Mouse (Mus musculus) lung, embryonic 14.5 days (tissue): ENCODE data around the gene Nudt1. TPM values are rescaled to one million over a fixed set of nuclear protein-coding genes. Genes with fewer than 3 reads are reported as not detected.

Experiments
- ATAC-seq: fragments of 200-750 bp; cut with Nextera tagmentation; 2 replicates; pipeline ENCODE4 v1.8.0; 2017; ENCODE audit warnings: mild to moderate bottlenecking, moderate TSS enrichment, moderate library complexity; ENCODE audit not compliant: insufficient read depth
- DNase-seq: peaks from one replicate; pipeline ENCODE4 v3.0.0-alpha.2; 2015
- H3K27ac ChIP-seq: fragments of 300-500 bp; sonication (generic); 2 replicates; pipeline ENCODE4 v1.5.1; 2014; ENCODE audit warnings: low read depth, mild to moderate bottlenecking, moderate library complexity
- H3K27me3 ChIP-seq: fragments of 300-500 bp; sonication (generic); 2 replicates; pipeline ENCODE4 v1.6.1; 2014; ENCODE audit warnings: low read length, control low read depth; ENCODE audit not compliant: insufficient read depth
- H3K36me3 ChIP-seq: fragments of 300-500 bp; sonication (generic); 2 replicates; pipeline ENCODE4 v1.6.1; 2014; ENCODE audit warnings: control low read depth; ENCODE audit not compliant: insufficient read depth
- H3K4me1 ChIP-seq: fragments of 300-500 bp; sonication (generic); 2 replicates; pipeline ENCODE4 v1.6.1; 2014; ENCODE audit warnings: antibody characterized with exemption, control low read depth; ENCODE audit not compliant: insufficient read depth
- H3K4me2 ChIP-seq: fragments of 300-500 bp; sonication (generic); 2 replicates; pipeline ENCODE4 v1.6.1; 2014; ENCODE audit warnings: mild to moderate bottlenecking
- H3K4me3 ChIP-seq: fragments of 300-500 bp; sonication (generic); 2 replicates; pipeline ENCODE4 v1.5.1; 2014; ENCODE audit warnings: low read depth, low read length
- H3K9ac ChIP-seq: fragments of 300-500 bp; sonication (generic); 2 replicates; pipeline ENCODE4 v1.6.1; 2014
- H3K9me3 ChIP-seq: fragments of 300-500 bp; sonication (generic); 2 replicates; pipeline ENCODE4 v1.6.1; 2016; ENCODE audit warnings: low read depth, low read length, control low read depth
- CTCF ChIP-seq: IDR thresholded peaks from 2 replicates; pipeline ENCODE4 v1.5.1; 2016; ENCODE audit warnings: antibody characterized with exemption, low read depth
- WGBS: fragments of 180-500 bp; shearing (Covaris S2); extraction: QIAGEN DNeasy Blood & Tissue Kit; methylation state at CpG from one replicate; pipeline ENCODE4 v1.1.7; 2014; 5-methylcytosine and 5-hydroxymethylcytosine counted together
- polyA plus RNA-seq: library from polyadenylated mRNA; unstranded; fragments of >200 nt; fragmentation: Nextera tagmentation; extraction: Ambion mirVana; gene quantifications from 2 replicates; pipeline ENCODE4 v1.2.1, GENCODE M21; 2014

Gene Nudt1
- polyA plus RNA-seq, 1 experiment from 2014 or later: 47.5 TPM

GRCm38 (mm10) chr5:140379299-140379698, 57.8 kb downstream of the Nudt1 start:
- Histone ChIP-seq H3K27me3 (no peaks in the 10 kb centered on the region), H3K9me3 (no peaks in the 10 kb centered on the region), H3K36me3 (no peaks in the 10 kb centered on the region), H3K4me2 (no peak overlapping the region), H3K4me3 (no peak overlapping the region), H3K9ac (no peak overlapping the region), H3K4me1 (no peaks in the 10 kb centered on the region; the same call in 1 of the 2 replicates), H3K27ac (no peak overlapping the region)
- DNase-seq (no peak), ATAC-seq (no peak)
- TF ChIP-seq CTCF: no peak
- WGBS: 74% methylated on average over 6 of the region's 6 CpGs

- Histone ChIP-seq H3K36me3 (no peaks in the 10 kb centered on the region), H3K4me3 (no peak overlapping the region), H3K9ac (peak overlapping the region; percentile 13; the same call in 1 of the 2 replicates), H3K27me3 (no peaks in the 10 kb centered on the region), H3K4me2 (no peak overlapping the region), H3K27ac (no peak overlapping the region), H3K4me1 (no peaks in the 10 kb centered on the region; the same call in 1 of the 2 replicates), H3K9me3 (no peaks in the 10 kb centered on the region)
- no peak for ATAC-seq
- DNase-seq: peak; percentile 9
- TF ChIP-seq CTCF: no peak
- 78% methylated on average over 7 of the region's 7 CpGs for WGBS
Observed at GRCm38 (mm10) chr5:140381156-140381555, 59.7 kb downstream of the Nudt1 start.

GRCm38 (mm10) chr5:140382688-140383087, 61.2 kb downstream of the Nudt1 start:
- Histone ChIP-seq H3K9me3 (no peaks in the 10 kb centered on the region), H3K27ac (no peak overlapping the region), H3K4me3 (no peak overlapping the region), H3K36me3 (no peaks in the 10 kb centered on the region), H3K27me3 (no peaks in the 10 kb centered on the region), H3K4me2 (no peak overlapping the region), H3K9ac (no peak overlapping the region), H3K4me1 (no peaks in the 10 kb centered on the region; the same call in 1 of the 2 replicates)
- no peak for TF ChIP-seq CTCF
- 91% methylated on average over 6 of the region's 6 CpGs for WGBS
- ATAC-seq (no peak), DNase-seq (no peak)

- Histone ChIP-seq H3K27ac (peak overlapping the region; percentile 71), H3K4me2 (peak overlapping the region; percentile 29), H3K4me1 (no peaks in the 10 kb centered on the region; the same call in 1 of the 2 replicates), H3K27me3 (no peaks in the 10 kb centered on the region), H3K9ac (no peak overlapping the region), H3K36me3 (no peaks in the 10 kb centered on the region), H3K4me3 (no peak overlapping the region), H3K9me3 (no peaks in the 10 kb centered on the region)
- ATAC-seq: peak; percentile 57
- 14% methylated on average over 7 of the region's 7 CpGs for WGBS
- no peak for TF ChIP-seq CTCF
- DNase-seq: peak; percentile 51
Observed at GRCm38 (mm10) chr5:140383559-140383958, 62.1 kb downstream of the Nudt1 start.

GRCm38 (mm10) chr5:140384462-140384861, 63.0 kb downstream of the Nudt1 start:
- H3K4me2 ChIP-seq: no peak overlapping the region
- no peaks in the 10 kb centered on the region for H3K36me3 ChIP-seq
- no peak overlapping the region for H3K9ac ChIP-seq
- H3K27me3 ChIP-seq: no peaks in the 10 kb centered on the region
- no peaks in the 10 kb centered on the region for H3K9me3 ChIP-seq
- no peak overlapping the region for H3K4me3 ChIP-seq
- DNase-seq: no peak
- 90% methylated on average over 1 of the region's 1 CpGs for WGBS
- no peak for ATAC-seq
- peak overlapping the region; percentile 71; the same call in 1 of the 2 replicates for H3K27ac ChIP-seq
- H3K4me1 ChIP-seq: peaks cover 2% of the 10 kb centered on the region; the same call in 1 of the 2 replicates
- no peak for TF ChIP-seq CTCF

- no peak for DNase-seq
- no peak for TF ChIP-seq CTCF
- Histone ChIP-seq H3K4me2 (no peak overlapping the region), H3K4me3 (no peak overlapping the region), H3K27ac (no peak overlapping the region), H3K9ac (no peak overlapping the region), H3K36me3 (no peaks in the 10 kb centered on the region), H3K27me3 (no peaks in the 10 kb centered on the region), H3K9me3 (no peaks in the 10 kb centered on the region), H3K4me1 (peaks cover 3% of the 10 kb centered on the region; the same call in 1 of the 2 replicates)
- WGBS: 77% methylated on average over 7 of the region's 7 CpGs
- ATAC-seq: no peak
Observed at GRCm38 (mm10) chr5:140387236-140387635, 65.8 kb downstream of the Nudt1 start.

Other genes starting within 250 kb of the Nudt1 start
- gene Mad1l1, start 104 bp upstream of the Nudt1 start, polyA plus RNA-seq: 52.6 and 61.6 TPM in 2 replicates
- 18.3 and 19.9 TPM in 2 replicates for gene Mrm2, start 10.2 kb downstream of the Nudt1 start, polyA plus RNA-seq
- gene Snx8, start 67.6 kb downstream of the Nudt1 start, polyA plus RNA-seq: 8.3 and 9.5 TPM in 2 replicates
- 172 and 184 TPM in 2 replicates for gene Eif3b, start 97.7 kb downstream of the Nudt1 start, polyA plus RNA-seq
- not detected in 2 replicates for gene Gm4869, start 124.0 kb downstream of the Nudt1 start, polyA plus RNA-seq
- gene Chst12, start 183.9 kb downstream of the Nudt1 start, polyA plus RNA-seq: 21.5 and 22.0 TPM in 2 replicates
- gene Grifin, start 243.4 kb downstream of the Nudt1 start, polyA plus RNA-seq: not detected in 2 replicates